Mouse (Mus musculus) frontal cortex, postnatal 36 days (tissue): ENCODE data around the gene Agxt2.
A peak's percentile ranks its signal among the peaks of the same experiment; 100 is the strongest.

Experiments used
- DNase-seq, 2 experiments: peaks; one replicate each; pipeline ENCODE4 v3.0.0; 2022; ENCODE audit warnings: low spot score in 2 of 2

Agxt2 gene

GRCm38 (mm10) chr15:10358039-10358948 lies at the start of gene Agxt2:
Gene Agxt2, plus strand, starts transcription at chr15:10358532.
- no peak for DNase-seq

- DNase-seq = no peak
Measured at GRCm38 (mm10) chr15:10311826-10312225, 46.5 kb upstream of the Agxt2 start.

- peak; percentile 48 to 76 for DNase-seq
Measured at GRCm38 (mm10) chr15:10313522-10314455, 44.5 kb upstream of the Agxt2 start.

- no peak for DNase-seq
Measured at GRCm38 (mm10) chr15:10325080-10325479, 33.3 kb upstream of the Agxt2 start, which contains the start of gene Gm21973. Gene Gm21973, plus strand, starts transcription at chr15:10325380.

GRCm38 (mm10) chr15:10330626-10331025 lies 27.7 kb upstream of the Agxt2 start:
- no peak for DNase-seq

- no peak for DNase-seq
Measured at GRCm38 (mm10) chr15:10332566-10332965, 25.8 kb upstream of the Agxt2 start.

- DNase-seq = no peak
Measured at GRCm38 (mm10) chr15:10338606-10339005, 19.7 kb upstream of the Agxt2 start.

- DNase-seq = no peak
Measured at GRCm38 (mm10) chr15:10347044-10347443, 11.3 kb upstream of the Agxt2 start.

GRCm38 (mm10) chr15:10366331-10366730 lies 8.0 kb downstream of the Agxt2 start:
- no peak for DNase-seq

GRCm38 (mm10) chr15:10375404-10375803 lies 17.1 kb downstream of the Agxt2 start:
- no peak for DNase-seq

GRCm38 (mm10) chr15:10378338-10378959 lies 20.1 kb downstream of the Agxt2 start:
- DNase-seq = peak in 1 of 2 experiments; percentile 20

- no peak for DNase-seq
Measured at GRCm38 (mm10) chr15:10379757-10380458, 21.6 kb downstream of the Agxt2 start.

- DNase-seq = no peak
Measured at GRCm38 (mm10) chr15:10387263-10387662, 28.9 kb downstream of the Agxt2 start.

- DNase-seq = no peak
Measured at GRCm38 (mm10) chr15:10399795-10400194, 41.5 kb downstream of the Agxt2 start.

GRCm38 (mm10) chr15:10400415-10400814 lies 42.1 kb downstream of the Agxt2 start:
- peak in 1 of 2 experiments; percentile 43 for DNase-seq

- DNase-seq = no peak
Measured at GRCm38 (mm10) chr15:10409842-10410241, 51.5 kb downstream of the Agxt2 start.

GRCm38 (mm10) chr15:10410881-10411280 lies 52.5 kb downstream of the Agxt2 start:
- peak; percentile 14 to 57 for DNase-seq

GRCm38 (mm10) chr15:10413656-10414055 lies 55.3 kb downstream of the Agxt2 start:
- peak; percentile 29 to 39 for DNase-seq

GRCm38 (mm10) chr15:10421138-10421784 lies 62.9 kb downstream of the Agxt2 start:
- DNase-seq = no peak

GRCm38 (mm10) chr15:10421785-10422144 lies 63.4 kb downstream of the Agxt2 start:
- DNase-seq = no peak

- DNase-seq = no peak
Measured at GRCm38 (mm10) chr15:10426124-10426523, 67.8 kb downstream of the Agxt2 start.
